Mouse (Mus musculus): ENCODE results near the gene Rab30. TPM values are rescaled to one million over a fixed set of nuclear protein-coding genes. Genes with fewer than 3 reads are reported as not detected.

Gene Rab30
- total and polyA plus RNA-seq, 2 experiments from 2014 or later, result 6.1 to 7.3 TPM

GRCm38 (mm10) chr7:92819656-92820055, 78.3 kb downstream of the Rab30 start:
- Histone ChIP-seq H3K27me3 (ENCODE audit: control insufficient read depth, insufficient read depth, low read length) (no peaks in the 10 kb centered on the region), H3K9me3 (replicated peaks; ENCODE audit: control insufficient read depth, low read length) (no peaks in the 10 kb centered on the region), H3K27ac (ENCODE audit: low read depth) (no peak overlapping the region), H3K4me3 (ENCODE audit: low read depth, low read length) (no peak overlapping the region), H3K4me2 (ENCODE audit: low read depth, low read length) (no peak overlapping the region), H3K4me1 (ENCODE audit: control insufficient read depth, insufficient read depth) (no peaks in the 10 kb centered on the region), H3K9ac (replicated peaks; ENCODE audit: low read depth, low read length) (no peak overlapping the region), H3K36me3 (replicated peaks; ENCODE audit: control insufficient read depth, insufficient read depth, low read length) (no peaks in the 10 kb centered on the region)
- DNase-seq (ENCODE audit: low spot score) (no peak), ATAC-seq (ENCODE audit: insufficient read depth, low read depth) (no peak)
- WGBS, result 77% methylated on average over 11 of the region's 11 CpGs
- TF ChIP-seq CTCF (IDR thresholded peaks at IDR 0.05; ENCODE audit: low read depth), result no peak
- TF ChIP-seq EP300 (IDR thresholded peaks at IDR 0.05; ENCODE audit: low read depth), result no peak

GRCm38 (mm10) chr7:92820410-92820809, 79.0 kb downstream of the Rab30 start:
- DNase-seq (ENCODE audit: low spot score), result no peak
- H3K4me1 ChIP-seq (ENCODE audit: control insufficient read depth, insufficient read depth), result no peaks in the 10 kb centered on the region
- no peaks in the 10 kb centered on the region for H3K27me3 ChIP-seq (ENCODE audit: control insufficient read depth, insufficient read depth, low read length)
- TF ChIP-seq EP300 (IDR thresholded peaks at IDR 0.05; ENCODE audit: low read depth) (no peak), CTCF (IDR thresholded peaks at IDR 0.05; ENCODE audit: low read depth) (no peak)
- H3K36me3 ChIP-seq (replicated peaks; ENCODE audit: control insufficient read depth, insufficient read depth, low read length), result no peaks in the 10 kb centered on the region
- H3K9me3 ChIP-seq (replicated peaks; ENCODE audit: control insufficient read depth, low read length), result no peaks in the 10 kb centered on the region
- no peak overlapping the region for H3K9ac ChIP-seq (replicated peaks; ENCODE audit: low read depth, low read length)
- ATAC-seq (ENCODE audit: insufficient read depth, low read depth), result no peak
- H3K27ac ChIP-seq (ENCODE audit: low read depth), result no peak overlapping the region
- no peak overlapping the region for H3K4me3 ChIP-seq (ENCODE audit: low read depth, low read length)
- no peak overlapping the region for H3K4me2 ChIP-seq (ENCODE audit: low read depth, low read length)
- WGBS, result 76% methylated on average over 1 of the region's 1 CpGs

- Histone ChIP-seq H3K9ac (replicated peaks; ENCODE audit: low read depth, low read length) (no peak overlapping the region), H3K27me3 (ENCODE audit: control insufficient read depth, insufficient read depth, low read length) (no peaks in the 10 kb centered on the region), H3K27ac (ENCODE audit: low read depth) (no peak overlapping the region), H3K9me3 (replicated peaks; ENCODE audit: control insufficient read depth, low read length) (no peaks in the 10 kb centered on the region), H3K4me2 (ENCODE audit: low read depth, low read length) (no peak overlapping the region), H3K4me3 (ENCODE audit: low read depth, low read length) (no peak overlapping the region), H3K36me3 (replicated peaks; ENCODE audit: control insufficient read depth, insufficient read depth, low read length) (no peaks in the 10 kb centered on the region), H3K4me1 (ENCODE audit: control insufficient read depth, insufficient read depth) (no peaks in the 10 kb centered on the region)
- TF ChIP-seq CTCF (IDR thresholded peaks at IDR 0.05; ENCODE audit: low read depth) (no peak), EP300 (IDR thresholded peaks at IDR 0.05; ENCODE audit: low read depth) (no peak)
- WGBS, result 68% methylated on average over 7 of the region's 7 CpGs
- DNase-seq (ENCODE audit: low spot score) (no peak), ATAC-seq (ENCODE audit: insufficient read depth, low read depth) (no peak)
These were observed 79.6 kb downstream of the Rab30 start for GRCm38 (mm10) chr7:92820941-92821465.

GRCm38 (mm10) chr7:92821871-92822270, 80.5 kb downstream of the Rab30 start:
- H3K4me3 ChIP-seq (ENCODE audit: low read depth, low read length), result no peak overlapping the region
- H3K27me3 ChIP-seq (ENCODE audit: control insufficient read depth, insufficient read depth, low read length), result no peaks in the 10 kb centered on the region
- no peaks in the 10 kb centered on the region for H3K4me1 ChIP-seq (ENCODE audit: control insufficient read depth, insufficient read depth)
- H3K9ac ChIP-seq (replicated peaks; ENCODE audit: low read depth, low read length), result no peak overlapping the region
- ATAC-seq (ENCODE audit: insufficient read depth, low read depth) (no peak), DNase-seq (ENCODE audit: low spot score) (no peak)
- H3K9me3 ChIP-seq (replicated peaks; ENCODE audit: control insufficient read depth, low read length), result no peaks in the 10 kb centered on the region
- H3K27ac ChIP-seq (ENCODE audit: low read depth), result no peak overlapping the region
- WGBS, result 57% methylated on average over 4 of the region's 4 CpGs
- H3K36me3 ChIP-seq (replicated peaks; ENCODE audit: control insufficient read depth, insufficient read depth, low read length), result no peaks in the 10 kb centered on the region
- no peak for TF ChIP-seq CTCF (IDR thresholded peaks at IDR 0.05; ENCODE audit: low read depth)
- no peak for TF ChIP-seq EP300 (IDR thresholded peaks at IDR 0.05; ENCODE audit: low read depth)
- no peak overlapping the region for H3K4me2 ChIP-seq (ENCODE audit: low read depth, low read length)

- Histone ChIP-seq H3K27me3 (ENCODE audit: control insufficient read depth, insufficient read depth, low read length) (no peaks in the 10 kb centered on the region), H3K4me3 (ENCODE audit: low read depth, low read length) (no peak overlapping the region), H3K27ac (ENCODE audit: low read depth) (no peak overlapping the region), H3K4me1 (ENCODE audit: control insufficient read depth, insufficient read depth) (no peaks in the 10 kb centered on the region), H3K36me3 (replicated peaks; ENCODE audit: control insufficient read depth, insufficient read depth, low read length) (no peaks in the 10 kb centered on the region), H3K9me3 (replicated peaks; ENCODE audit: control insufficient read depth, low read length) (no peaks in the 10 kb centered on the region), H3K9ac (replicated peaks; ENCODE audit: low read depth, low read length) (no peak overlapping the region), H3K4me2 (ENCODE audit: low read depth, low read length) (no peak overlapping the region)
- DNase-seq (ENCODE audit: low spot score) (no peak), ATAC-seq (ENCODE audit: insufficient read depth, low read depth) (no peak)
- WGBS, result 73% methylated on average over 1 of the region's 1 CpGs
- TF ChIP-seq EP300 (IDR thresholded peaks at IDR 0.05; ENCODE audit: low read depth) (no peak), CTCF (IDR thresholded peaks at IDR 0.05; ENCODE audit: low read depth) (no peak)
These were observed 81.2 kb downstream of the Rab30 start for GRCm38 (mm10) chr7:92822409-92823101.

- ATAC-seq (ENCODE audit: insufficient read depth, low read depth) (no peak), DNase-seq (ENCODE audit: low spot score) (no peak)
- 83% methylated on average over 3 of the region's 3 CpGs for WGBS
- Histone ChIP-seq H3K27ac (ENCODE audit: low read depth) (no peak overlapping the region), H3K4me3 (ENCODE audit: low read depth, low read length) (no peak overlapping the region), H3K9me3 (replicated peaks; ENCODE audit: control insufficient read depth, low read length) (no peaks in the 10 kb centered on the region), H3K27me3 (ENCODE audit: control insufficient read depth, insufficient read depth, low read length) (no peaks in the 10 kb centered on the region), H3K4me2 (ENCODE audit: low read depth, low read length) (no peak overlapping the region), H3K9ac (replicated peaks; ENCODE audit: low read depth, low read length) (no peak overlapping the region), H3K36me3 (replicated peaks; ENCODE audit: control insufficient read depth, insufficient read depth, low read length) (no peaks in the 10 kb centered on the region), H3K4me1 (ENCODE audit: control insufficient read depth, insufficient read depth) (no peaks in the 10 kb centered on the region)
- no peak for TF ChIP-seq EP300 (IDR thresholded peaks at IDR 0.05; ENCODE audit: low read depth)
- no peak for TF ChIP-seq CTCF (IDR thresholded peaks at IDR 0.05; ENCODE audit: low read depth)
These were observed 84.8 kb downstream of the Rab30 start for GRCm38 (mm10) chr7:92826248-92826647.
